Mouse (Mus musculus): ENCODE data around the gene Abcc2. TPM values are rescaled to one million over a fixed set of nuclear protein-coding genes. Genes with fewer than 3 reads are reported as not detected.

The Abcc2 gene
- polyA plus RNA-seq (2015; fragmentation: Nextera tagmentation; extraction: Ambion mirVana), result 0.81 and 1.7 TPM in 2 replicates

GRCm38 (mm10) chr19:43781980-43782379, at the start of gene Abcc2:
Gene Abcc2 (plus strand): TSS chr19:43782192.

GRCm38 (mm10) chr19:43752489-43753225, 29.3 kb upstream of the Abcc2 start, which contains the start of the genes Cutc and Cox15:
Gene Cutc (plus strand): TSS chr19:43752996.
Gene Cox15 (minus strand): TSS chr19:43753000.

Other genes with a start within 250 kb of the Abcc2 start
- gene Nkx2-3, start 169.9 kb upstream of the Abcc2 start, polyA plus RNA-seq (2015; fragmentation: Nextera tagmentation; extraction: Ambion mirVana), result 0.12 TPM in 1 of 2 replicates, not detected in the other
- 21.6 and 33.2 TPM in 2 replicates for gene Slc25a28, start 107.3 kb upstream of the Abcc2 start, polyA plus RNA-seq (2015; fragmentation: Nextera tagmentation; extraction: Ambion mirVana)
- gene Entpd7, start 92.5 kb upstream of the Abcc2 start, polyA plus RNA-seq (2015; fragmentation: Nextera tagmentation; extraction: Ambion mirVana), result 5.9 and 9.6 TPM in 2 replicates
- gene Cutc, start 29.2 kb upstream of the Abcc2 start, polyA plus RNA-seq (2015; fragmentation: Nextera tagmentation; extraction: Ambion mirVana), result 14.9 and 23.3 TPM in 2 replicates
- gene Cox15, start 29.2 kb upstream of the Abcc2 start, polyA plus RNA-seq (2015; fragmentation: Nextera tagmentation; extraction: Ambion mirVana), result 5.6 and 11.9 TPM in 2 replicates
- 8.0 and 9.1 TPM in 2 replicates for gene Dnmbp, start 158.0 kb downstream of the Abcc2 start, polyA plus RNA-seq (2015; fragmentation: Nextera tagmentation; extraction: Ambion mirVana)
- 3.7 TPM in 2 replicates for gene Cpn1, start 204.4 kb downstream of the Abcc2 start, polyA plus RNA-seq (2015; fragmentation: Nextera tagmentation; extraction: Ambion mirVana)
- 2.9 and 3.7 TPM in 2 replicates for gene Cyp2c23, start 247.0 kb downstream of the Abcc2 start, polyA plus RNA-seq (2015; fragmentation: Nextera tagmentation; extraction: Ambion mirVana)

Data from adrenal gland, postnatal 0 days (tissue).